Comparison of ENCODE assay signal across 22 mouse cellular contexts in the genomic region with DNA sequence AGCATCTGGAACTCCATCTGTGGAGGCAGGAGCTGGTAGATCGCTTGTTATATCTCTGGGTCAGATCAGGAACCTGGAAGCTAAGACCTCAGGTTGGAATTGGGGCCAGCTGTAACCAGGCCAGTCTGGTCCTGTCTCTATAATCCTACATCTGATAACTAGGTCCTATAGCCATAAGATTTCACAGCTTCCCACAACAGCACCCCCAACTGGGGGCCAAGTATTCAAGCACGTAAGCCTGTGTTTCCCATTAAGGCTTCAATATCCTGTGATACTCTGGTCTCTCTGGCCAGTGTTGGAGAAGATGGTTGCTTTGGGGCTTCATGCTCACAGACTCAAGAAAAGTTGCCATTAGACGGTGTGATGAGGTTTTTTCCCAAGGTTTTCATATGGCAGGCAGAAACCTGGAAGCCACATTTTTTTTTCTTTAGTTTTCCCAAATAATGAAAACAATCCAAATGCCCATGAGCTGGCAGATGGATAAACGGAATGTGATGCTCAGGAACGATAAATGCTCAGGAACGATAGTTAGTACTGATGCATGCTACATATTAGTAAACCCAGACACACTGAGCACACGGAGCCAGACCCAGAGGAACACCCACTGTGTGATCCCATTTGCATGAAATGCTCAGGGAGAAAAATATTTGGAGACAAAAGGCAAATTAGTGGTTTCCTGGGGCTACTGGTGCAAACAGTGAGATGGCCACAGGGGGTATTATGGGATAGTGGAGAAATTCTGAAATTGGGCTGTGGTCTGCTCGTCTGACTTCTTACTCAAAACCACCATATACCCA.
"Had no signal": no experiment of that assay in that cellular context is flagged by ENCODE, and none has a peak within 500 bp of the region (broad histone marks: within the 10 kb centered on the region; RNA-seq: fewer than 3 reads in every experiment).

No protein-coding gene starts in this region.

- H3K4me3 ChIP-seq: limb, embryonic 10.5 days; limb, embryonic 13.5 days; liver, embryonic 12.5 days; liver, embryonic 15.5 days; lung, embryonic 15.5 days; megakaryocyte, embryonic 14.5 days; midbrain, embryonic 10.5 days; midbrain, embryonic 13.5 days; neural tube, embryonic 12.5 days had no signal

- DNase-seq: kidney, adult 18-20 months; kidney, adult 9 months; kidney, postnatal 14 days; kidney, postnatal 4 days; layer of hippocampus, postnatal 36 days; liver; lung, adult 18-20 months; lung, postnatal 10 days; lung, postnatal 36 days; right cerebral cortex, adult 18-20 months; right cerebral cortex, postnatal 14 days; right cerebral cortex, postnatal 4 days; thymus, postnatal 25 days had no signal

- H3K27ac ChIP-seq: limb, embryonic 10.5 days; limb, embryonic 13.5 days; liver, embryonic 12.5 days; liver, embryonic 15.5 days; lung, embryonic 15.5 days; midbrain, embryonic 10.5 days; midbrain, embryonic 13.5 days; neural tube, embryonic 12.5 days had no signal
